Mouse (Mus musculus) macrophage (primary cell): ENCODE measurements around the gene Begain. TPM values are rescaled to one million over a fixed set of nuclear protein-coding genes. Genes with fewer than 3 reads are reported as not detected.

Source experiments
- H3K27ac ChIP-seq: fragments of 350-480 bp; formaldehyde crosslinking; 2 replicates; pipeline ENCODE4 v1.9.0; 2021
- H3K36me3 ChIP-seq: fragments of 350-480 bp; formaldehyde crosslinking; 2 replicates; pipeline ENCODE4 v1.9.0; 2021; ENCODE audit errors: inconsistent target
- H3K4me3 ChIP-seq: fragments of 350-480 bp; formaldehyde crosslinking; 2 replicates; pipeline ENCODE4 v1.9.0; 2021; ENCODE audit errors: inconsistent target
- H3K79me2 ChIP-seq: fragments of 350-480 bp; formaldehyde crosslinking; 2 replicates; pipeline ENCODE4 v1.9.0; 2021; ENCODE audit errors: inconsistent target
- WGBS: methylation state at CpG from one replicate; pipeline ENCODE4 v1.1.7; 2026; ENCODE audit warnings: inconsistent platforms; ENCODE audit not compliant: missing documents; 5-methylcytosine and 5-hydroxymethylcytosine counted together
- polyA plus RNA-seq: library from polyadenylated mRNA; stranded (reverse); fragments of 250-400 nt; gene quantifications from 3 replicates; pipeline ENCODE4 v1.2.4, GENCODE M21; 2018; ENCODE audit warnings: inconsistent platforms
- total RNA-seq, 78 experiments: library from RNA; depleted of rRNA; stranded (reverse); fragments of 250-400 nt; gene quantifications; 1 replicate in 9 of 78; 2 replicates in 24 of 78; 3 replicates in 43 of 78; 4 replicates in 2 of 78; pipeline ENCODE4 v1.2.4; 2018; ENCODE audit warnings: inconsistent platforms in 56 of 78

Gene Begain
- total RNA-seq (2018; cell fraction: chromatin; rRNA removed): 1 to 10 TPM in 1 of 26 experiments, not detected in 25; 1.2 TPM
- not detected for total RNA-seq (2018; cell fraction: cytosol; rRNA removed)
- total RNA-seq (2018; cell fraction: nucleus; rRNA removed): not detected
- not detected in 3 replicates for polyA plus RNA-seq

- no peaks in the 10 kb centered on the region for H3K36me3 ChIP-seq
- no peak within 1 kb of the TSS for H3K4me3 ChIP-seq
- no peaks in the 10 kb centered on the region for H3K79me2 ChIP-seq
- H3K27ac ChIP-seq: no peak within 1 kb of the TSS
- WGBS: 4% methylated on average over 25 of the region's 48 CpGs
Observed at GRCm38 (mm10) chr12:109068167-109068653, at the start of gene Begain. Gene Begain (minus strand): TSS chr12:109068217.

GRCm38 (mm10) chr12:109115707-109116106 lies 47.7 kb upstream of the Begain start:
- Histone ChIP-seq H3K4me3 (no peak overlapping the region), H3K79me2 (no peaks in the 10 kb centered on the region), H3K27ac (no peak overlapping the region), H3K36me3 (no peaks in the 10 kb centered on the region)
- WGBS: 68% methylated on average over 8 of the region's 8 CpGs

GRCm38 (mm10) chr12:109115161-109115560 lies 47.1 kb upstream of the Begain start:
- Histone ChIP-seq H3K79me2 (no peaks in the 10 kb centered on the region), H3K4me3 (no peak overlapping the region), H3K27ac (no peak overlapping the region), H3K36me3 (no peaks in the 10 kb centered on the region)
- WGBS: 88% methylated on average over 10 of the region's 10 CpGs

- WGBS: 80% methylated on average over 10 of the region's 10 CpGs
- no peak overlapping the region for H3K27ac ChIP-seq
Observed at GRCm38 (mm10) chr12:109112996-109113592, 45.1 kb upstream of the Begain start.

GRCm38 (mm10) chr12:109112354-109112995 lies 44.5 kb upstream of the Begain start:
- H3K79me2 ChIP-seq: no peaks in the 10 kb centered on the region
- no peaks in the 10 kb centered on the region for H3K36me3 ChIP-seq
- H3K4me3 ChIP-seq: no peak overlapping the region
- WGBS: 82% methylated on average over 9 of the region's 9 CpGs
- no peak overlapping the region for H3K27ac ChIP-seq

More at GRCm38 (mm10) chr12:109112996-109113592, 45.1 kb upstream of the Begain start:
- H3K36me3 ChIP-seq: no peaks in the 10 kb centered on the region
- H3K4me3 ChIP-seq: no peak overlapping the region
- no peaks in the 10 kb centered on the region for H3K79me2 ChIP-seq

- 86% methylated on average over 13 of the region's 13 CpGs for WGBS
- Histone ChIP-seq H3K4me3 (no peak overlapping the region), H3K79me2 (no peaks in the 10 kb centered on the region), H3K36me3 (no peaks in the 10 kb centered on the region), H3K27ac (no peak overlapping the region)
Observed at GRCm38 (mm10) chr12:109108911-109109310, 40.9 kb upstream of the Begain start.

- Histone ChIP-seq H3K4me3 (no peak overlapping the region), H3K27ac (no peak overlapping the region), H3K36me3 (no peaks in the 10 kb centered on the region), H3K79me2 (no peaks in the 10 kb centered on the region)
- whole genome bisulfite sequencing: 90% methylated on average over 7 of the region's 7 CpGs
Observed at GRCm38 (mm10) chr12:109100381-109100780, 32.4 kb upstream of the Begain start.

GRCm38 (mm10) chr12:109090456-109091130 lies 22.6 kb upstream of the Begain start:
- Histone ChIP-seq H3K27ac (no peak overlapping the region), H3K79me2 (no peaks in the 10 kb centered on the region), H3K36me3 (no peaks in the 10 kb centered on the region), H3K4me3 (no peak overlapping the region)
- WGBS: 76% methylated on average over 11 of the region's 13 CpGs

GRCm38 (mm10) chr12:109090041-109090440 lies 22.0 kb upstream of the Begain start:
- Histone ChIP-seq H3K4me3 (no peak overlapping the region), H3K79me2 (no peaks in the 10 kb centered on the region), H3K36me3 (no peaks in the 10 kb centered on the region), H3K27ac (no peak overlapping the region)
- WGBS: 86% methylated on average over 14 of the region's 14 CpGs

- no peaks in the 10 kb centered on the region for H3K79me2 ChIP-seq
- no peak overlapping the region for H3K4me3 ChIP-seq
- 73% methylated on average over 2 of the region's 2 CpGs for WGBS
- no peaks in the 10 kb centered on the region for H3K36me3 ChIP-seq
- H3K27ac ChIP-seq: no peak overlapping the region
Observed at GRCm38 (mm10) chr12:109086111-109086510, 18.1 kb upstream of the Begain start.

GRCm38 (mm10) chr12:109085674-109086073 lies 17.7 kb upstream of the Begain start:
- H3K36me3 ChIP-seq: no peaks in the 10 kb centered on the region
- 67% methylated on average over 8 of the region's 8 CpGs for WGBS
- no peak overlapping the region for H3K4me3 ChIP-seq
- no peaks in the 10 kb centered on the region for H3K79me2 ChIP-seq
- H3K27ac ChIP-seq: no peak overlapping the region

- WGBS: 93% methylated on average over 5 of the region's 5 CpGs
- no peaks in the 10 kb centered on the region for H3K79me2 ChIP-seq
- no peak overlapping the region for H3K4me3 ChIP-seq
- H3K27ac ChIP-seq: no peak overlapping the region
- no peaks in the 10 kb centered on the region for H3K36me3 ChIP-seq
Observed at GRCm38 (mm10) chr12:109085046-109085445, 17.0 kb upstream of the Begain start.

GRCm38 (mm10) chr12:109083476-109083875 lies 15.5 kb upstream of the Begain start:
- no peak overlapping the region for H3K27ac ChIP-seq

GRCm38 (mm10) chr12:109077036-109077435 lies 9.0 kb upstream of the Begain start:
- no peak overlapping the region for H3K4me3 ChIP-seq
- 78% methylated on average over 6 of the region's 6 CpGs for WGBS
- no peaks in the 10 kb centered on the region for H3K36me3 ChIP-seq
- H3K27ac ChIP-seq: no peak overlapping the region
- no peaks in the 10 kb centered on the region for H3K79me2 ChIP-seq

More at GRCm38 (mm10) chr12:109083476-109083875, 15.5 kb upstream of the Begain start:
- Histone ChIP-seq H3K4me3 (no peak overlapping the region), H3K36me3 (no peaks in the 10 kb centered on the region), H3K79me2 (no peaks in the 10 kb centered on the region)
- 92% methylated on average over 3 of the region's 3 CpGs for WGBS
